Mouse (Mus musculus): ENCODE measurements around the gene A730071L15Rik.

Gene A730071L15Rik

GRCm38 (mm10) chr11:6199410-6200086 is at the start of gene A730071L15Rik:
TSS of gene A730071L15Rik (plus strand) at chr11:6200029.
- peak; percentile 76 for DNase-seq (ENCODE audit: low read depth, low spot score)

DNA sequence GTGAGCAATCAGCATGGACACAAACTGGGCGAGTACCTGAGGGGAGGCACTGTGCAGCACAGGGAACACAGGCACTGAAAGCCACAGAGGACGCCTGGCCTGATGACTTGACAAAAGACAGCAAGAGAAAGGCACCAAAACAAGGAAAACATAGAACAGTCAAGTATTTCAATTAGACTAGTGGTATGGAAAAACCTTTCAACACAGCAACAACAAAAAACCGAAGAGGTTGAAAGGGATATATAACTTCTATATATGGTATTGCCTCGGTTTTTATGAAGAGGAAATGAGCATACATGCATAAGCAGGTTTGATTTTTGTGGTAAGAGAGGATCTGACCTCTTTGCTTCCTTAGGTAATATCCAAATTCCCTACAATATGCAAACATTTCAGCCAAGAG is 47.0 kb upstream of the A730071L15Rik start:
- DNase-seq (ENCODE audit: low read depth, low spot score) = no peak

DNA sequence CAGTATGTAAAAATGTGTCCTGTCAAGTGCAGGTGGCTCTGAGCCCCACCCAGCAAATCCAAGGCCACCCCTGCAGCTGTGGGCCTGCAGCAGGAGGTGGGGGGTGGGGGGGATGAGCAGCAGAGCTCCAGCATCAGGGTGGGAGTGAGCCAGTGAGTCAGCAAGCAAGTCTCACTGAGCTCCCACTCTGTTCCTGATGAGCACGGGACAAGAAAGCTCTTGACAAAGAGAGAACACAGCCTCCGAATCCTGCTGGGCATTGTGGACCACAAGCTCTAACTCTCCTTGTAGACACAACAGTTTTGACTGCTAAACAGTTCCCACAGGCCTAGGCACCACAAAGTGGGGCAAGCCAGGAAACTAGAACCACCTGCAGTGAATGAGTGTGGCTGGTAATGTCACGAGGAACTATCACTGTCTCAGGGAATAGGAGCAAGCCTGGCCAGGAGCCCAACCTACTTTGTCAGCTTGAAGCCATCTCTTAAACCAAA is 45.6 kb upstream of the A730071L15Rik start:
- DNase-seq (ENCODE audit: low read depth, low spot score) = peak; percentile 80

GRCm38 (mm10) chr11:6156651-6157050 is 43.2 kb upstream of the A730071L15Rik start:
- DNase-seq (ENCODE audit: low read depth, low spot score) = no peak

GRCm38 (mm10) chr11:6157119-6157518 is 42.7 kb upstream of the A730071L15Rik start:
- DNase-seq (ENCODE audit: low read depth, low spot score) = no peak

- no peak for DNase-seq (ENCODE audit: low read depth, low spot score)
Measured at GRCm38 (mm10) chr11:6158515-6158914, 41.3 kb upstream of the A730071L15Rik start.

DNA sequence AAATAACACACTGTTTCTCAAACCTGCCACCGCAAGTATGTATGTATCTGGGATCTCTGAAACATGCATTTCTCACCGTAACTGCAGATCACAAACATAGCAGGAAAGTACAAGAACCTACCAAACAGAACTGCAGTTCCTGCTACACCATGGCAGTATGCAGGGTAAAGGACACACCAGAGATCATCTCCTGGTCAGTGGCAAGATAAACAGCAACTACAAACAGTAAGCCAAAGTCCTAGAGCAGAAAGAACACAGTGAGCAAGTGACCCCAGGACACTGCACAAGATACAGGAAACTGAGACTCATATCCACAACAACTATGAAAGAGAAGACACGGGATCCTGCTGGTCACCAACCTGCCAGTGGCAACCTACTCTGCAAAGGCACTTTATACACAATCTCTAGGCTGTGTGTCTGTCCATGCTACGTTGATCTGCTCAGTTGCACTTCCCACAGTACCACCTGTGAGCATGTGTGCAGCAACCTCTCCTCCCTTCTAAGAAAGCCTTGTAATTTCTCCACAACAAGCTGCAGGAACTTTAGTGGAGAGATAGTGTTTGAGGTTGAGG is 40.0 kb upstream of the A730071L15Rik start:
- no peak for DNase-seq (ENCODE audit: low read depth, low spot score)

- peak; percentile 57 for DNase-seq (ENCODE audit: low read depth, low spot score)
Measured at GRCm38 (mm10) chr11:6160663-6161271, 39.1 kb upstream of the A730071L15Rik start.

DNA sequence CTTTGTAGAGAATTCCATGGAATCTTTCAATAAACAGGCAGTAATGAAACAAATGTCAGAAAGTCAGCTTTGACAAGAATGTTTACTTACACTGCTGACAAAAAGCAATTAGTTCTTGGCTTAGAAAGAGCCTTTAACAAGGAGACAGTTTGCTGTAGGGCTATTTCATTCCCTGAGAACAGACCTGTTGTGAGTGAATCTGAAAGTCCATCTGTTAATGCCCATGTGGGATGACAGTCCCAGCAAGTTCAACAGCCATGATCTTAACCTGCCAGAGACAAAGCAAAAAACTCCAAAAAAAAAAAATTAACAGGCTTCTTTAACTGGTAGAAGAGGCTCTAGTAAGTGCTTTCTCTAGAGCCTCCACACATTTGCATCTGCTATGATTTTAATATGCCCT is 38.3 kb upstream of the A730071L15Rik start:
- DNase-seq (ENCODE audit: low read depth, low spot score) = no peak

- DNase-seq (ENCODE audit: low read depth, low spot score) = no peak
Measured at GRCm38 (mm10) chr11:6163062-6163461, 36.8 kb upstream of the A730071L15Rik start.

GRCm38 (mm10) chr11:6163706-6164105 is 36.1 kb upstream of the A730071L15Rik start:
- DNase-seq (ENCODE audit: low read depth, low spot score) = no peak

DNA sequence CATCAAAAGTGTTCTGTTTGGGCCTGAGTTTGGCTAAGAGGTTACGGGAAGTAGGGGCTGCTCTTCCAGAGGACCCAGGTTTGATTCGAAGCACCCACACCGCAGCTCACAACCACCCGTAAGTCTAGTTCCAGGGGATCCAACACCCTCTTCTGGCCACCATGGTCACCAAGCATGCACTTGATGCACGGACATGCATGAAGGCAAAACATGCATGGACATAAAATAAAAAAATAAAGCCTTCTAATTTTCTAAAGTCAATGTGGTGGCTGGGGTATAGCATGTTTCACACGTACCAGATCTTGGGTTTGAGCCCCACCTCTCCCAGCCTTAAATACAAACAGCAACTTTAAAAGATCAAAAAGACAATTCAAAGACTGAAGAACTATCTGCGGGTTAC is 35.0 kb upstream of the A730071L15Rik start:
- DNase-seq (ENCODE audit: low read depth, low spot score) = no peak

DNA sequence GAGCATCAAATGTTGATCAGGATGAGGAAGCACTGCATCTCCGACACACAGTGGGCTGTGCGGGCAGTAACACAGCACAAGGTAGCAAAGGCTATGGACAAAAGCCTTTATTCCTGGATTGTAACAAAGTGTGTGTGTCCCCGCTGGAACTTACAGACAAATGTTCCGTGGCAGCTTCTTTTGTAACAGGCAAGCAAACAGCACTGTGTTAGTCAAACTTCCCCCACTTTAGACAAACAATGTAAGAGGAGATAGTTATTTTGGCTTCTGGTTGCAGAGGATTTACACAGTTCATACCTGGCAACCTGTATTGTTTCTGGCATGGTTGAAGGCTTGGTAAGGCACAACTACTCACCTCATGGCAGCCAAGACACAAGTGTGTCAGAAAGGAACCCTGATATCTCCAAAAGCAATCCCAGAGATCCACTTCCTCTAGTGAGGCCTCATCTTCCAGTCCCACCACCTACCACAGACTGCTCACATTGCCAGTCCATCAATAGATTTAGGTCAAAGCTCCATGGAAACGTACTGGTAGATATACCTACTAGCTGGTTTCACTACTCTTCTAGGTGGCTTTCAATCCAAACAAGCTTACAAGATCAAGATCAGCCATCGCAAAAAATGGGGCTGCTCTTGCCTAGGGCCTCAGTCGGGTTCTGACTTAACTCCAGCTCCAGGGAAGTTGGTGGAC is 34.3 kb upstream of the A730071L15Rik start:
- no peak for DNase-seq (ENCODE audit: low read depth, low spot score)

DNA sequence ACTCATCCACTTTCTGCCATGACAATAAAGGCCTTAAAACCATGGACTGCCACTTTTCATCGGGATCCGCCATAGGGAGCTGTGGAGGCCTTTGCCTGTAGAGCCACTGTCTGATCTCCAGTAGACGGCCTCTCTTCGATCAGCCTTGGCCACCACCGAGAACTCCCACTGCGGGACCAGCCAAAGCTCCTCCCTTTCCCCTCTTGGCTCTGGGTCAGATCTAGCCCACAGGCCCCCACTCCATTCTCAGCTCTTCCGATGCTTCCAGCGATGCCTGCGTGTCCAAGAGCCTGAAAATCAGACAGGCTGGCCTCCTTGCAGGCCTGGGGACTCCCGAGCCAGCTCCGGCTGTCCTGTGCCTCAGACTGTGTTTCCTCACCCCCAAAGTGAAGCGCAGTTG is 33.5 kb upstream of the A730071L15Rik start:
- no peak for DNase-seq (ENCODE audit: low read depth, low spot score)

- DNase-seq (ENCODE audit: low read depth, low spot score) = no peak
Measured at GRCm38 (mm10) chr11:6169041-6169663, 30.7 kb upstream of the A730071L15Rik start.

GRCm38 (mm10) chr11:6174719-6175118 is 25.1 kb upstream of the A730071L15Rik start:
- DNase-seq (ENCODE audit: low read depth, low spot score) = no peak

GRCm38 (mm10) chr11:6175506-6175905 is 24.3 kb upstream of the A730071L15Rik start:
- DNase-seq (ENCODE audit: low read depth, low spot score) = no peak

DNA sequence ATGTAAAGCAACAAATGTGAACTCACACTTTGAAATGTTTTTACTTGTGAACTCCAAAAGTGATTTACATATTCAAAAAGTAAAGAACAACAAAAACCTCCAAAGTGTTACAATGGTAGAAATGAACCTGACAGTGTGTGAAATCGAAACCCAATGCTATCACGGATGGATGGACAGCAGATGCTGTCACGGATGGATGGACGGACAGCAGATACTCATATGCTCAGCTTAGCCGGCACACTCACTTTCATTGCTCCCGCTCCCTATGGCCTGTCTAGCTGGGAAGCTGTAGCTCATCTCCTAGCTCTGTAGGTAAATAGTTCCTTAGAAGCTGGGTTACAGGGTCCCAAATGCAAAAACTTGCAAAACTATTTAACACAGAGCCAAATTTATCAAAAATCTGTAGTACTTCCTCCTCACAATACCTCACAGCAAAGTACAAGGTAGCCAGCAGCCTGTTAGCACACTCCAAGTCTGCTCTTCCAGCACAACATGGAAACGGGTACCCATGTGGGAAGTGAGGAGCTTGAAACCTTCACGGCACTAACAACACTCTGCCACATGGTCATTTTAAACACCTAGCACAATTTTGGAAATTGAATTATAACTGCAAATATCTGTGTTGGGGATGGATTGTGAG is 21.9 kb upstream of the A730071L15Rik start:
- DNase-seq (ENCODE audit: low read depth, low spot score) = no peak

GRCm38 (mm10) chr11:6178673-6179166 is 21.1 kb upstream of the A730071L15Rik start:
- DNase-seq (ENCODE audit: low read depth, low spot score) = peak; percentile 61

GRCm38 (mm10) chr11:6179194-6179593 is 20.6 kb upstream of the A730071L15Rik start:
- no peak for DNase-seq (ENCODE audit: low read depth, low spot score)

DNA sequence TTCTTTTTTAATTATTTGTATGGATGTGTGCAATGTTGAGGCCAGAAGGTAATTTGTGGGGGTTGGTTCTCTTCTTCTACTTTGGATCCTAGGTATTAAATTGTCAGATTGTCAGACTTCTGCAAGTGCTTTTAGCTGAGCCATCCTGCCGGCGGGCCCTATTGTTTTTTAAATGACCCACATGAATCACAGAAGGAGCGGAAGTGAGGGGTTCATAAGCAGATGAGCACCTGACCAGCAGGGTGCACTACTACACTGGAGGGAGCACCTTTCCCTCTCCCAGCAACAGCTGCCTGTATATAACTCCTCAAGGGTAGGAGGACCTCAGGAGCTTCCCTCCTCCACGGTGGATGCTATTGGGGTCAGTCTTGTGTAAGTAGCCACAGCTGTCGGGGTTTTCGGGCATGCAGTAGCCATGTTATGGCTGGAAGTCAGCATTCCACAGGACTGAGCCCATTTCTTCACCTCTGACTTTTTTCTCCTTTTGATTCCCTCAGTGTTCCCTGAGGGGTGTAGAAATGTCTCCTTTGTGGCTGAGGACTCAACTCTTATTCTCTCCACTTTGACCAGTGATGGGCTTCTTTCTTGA is 18.9 kb upstream of the A730071L15Rik start:
- peak; percentile 90 for DNase-seq (ENCODE audit: low read depth, low spot score)
